Mouse (Mus musculus): ENCODE measurements around the gene Rnf169.
A peak's percentile ranks its signal among the peaks of the same experiment; 100 is the strongest.

The Rnf169 gene

GRCm38 (mm10) chr7:99894478-99894877, 85.8 kb downstream of the Rnf169 start:
- no peak for DNase-seq (ENCODE audit: extremely low spot score, low spot score)

DNA sequence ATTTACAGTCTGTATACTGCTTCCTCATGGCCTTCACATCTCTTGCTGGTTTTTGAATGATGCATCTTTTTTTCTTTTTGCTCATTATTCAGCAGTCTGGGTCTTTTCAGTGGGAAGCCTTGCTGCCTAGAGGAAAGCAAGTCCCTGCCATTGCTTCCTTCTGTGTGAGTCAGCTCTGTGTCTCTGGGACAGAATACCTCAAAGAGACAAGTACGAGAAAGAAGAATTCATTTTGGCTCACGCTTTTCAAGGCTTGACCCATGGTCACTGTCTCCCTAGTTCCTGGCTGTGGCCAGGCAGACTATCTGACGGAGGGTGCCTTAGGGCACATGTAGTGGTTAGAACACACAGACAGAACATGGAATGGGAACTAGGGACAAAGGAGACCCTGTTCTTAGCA, 86.3 kb downstream of the Rnf169 start:
- DNase-seq (ENCODE audit: extremely low spot score, low spot score) = no peak

- DNase-seq (ENCODE audit: extremely low spot score, low spot score) = no peak
Observed at GRCm38 (mm10) chr7:99892351-99892750, 87.9 kb downstream of the Rnf169 start.

GRCm38 (mm10) chr7:99891471-99891870, 88.8 kb downstream of the Rnf169 start:
- no peak for DNase-seq (ENCODE audit: extremely low spot score, low spot score)

- no peak for DNase-seq (ENCODE audit: extremely low spot score, low spot score)
Observed at GRCm38 (mm10) chr7:99890168-99890755, 90.0 kb downstream of the Rnf169 start.

- DNase-seq (ENCODE audit: extremely low spot score, low spot score) = peak; percentile 33
Observed at GRCm38 (mm10) chr7:99889175-99889880, 90.9 kb downstream of the Rnf169 start.

DNA sequence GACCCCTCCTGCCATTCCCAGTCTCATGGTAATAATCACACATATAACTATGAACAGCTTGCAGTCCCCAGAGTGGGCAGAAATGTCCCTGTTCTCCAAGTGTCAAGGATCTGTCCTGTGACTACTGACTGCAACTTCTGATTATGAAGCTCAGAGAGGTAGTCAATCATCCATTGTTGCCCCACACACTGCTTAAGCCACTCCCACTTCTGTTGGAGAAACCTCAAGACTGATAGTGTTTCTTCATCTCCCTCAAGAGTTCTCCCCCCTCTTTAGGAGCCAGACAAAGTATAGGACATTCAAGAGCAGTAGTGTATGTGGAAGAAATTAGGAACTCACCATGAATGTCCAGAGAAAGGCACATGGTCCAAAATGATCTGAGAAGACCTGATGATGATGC, 92.5 kb downstream of the Rnf169 start:
- DNase-seq (ENCODE audit: extremely low spot score, low spot score) = no peak

DNA sequence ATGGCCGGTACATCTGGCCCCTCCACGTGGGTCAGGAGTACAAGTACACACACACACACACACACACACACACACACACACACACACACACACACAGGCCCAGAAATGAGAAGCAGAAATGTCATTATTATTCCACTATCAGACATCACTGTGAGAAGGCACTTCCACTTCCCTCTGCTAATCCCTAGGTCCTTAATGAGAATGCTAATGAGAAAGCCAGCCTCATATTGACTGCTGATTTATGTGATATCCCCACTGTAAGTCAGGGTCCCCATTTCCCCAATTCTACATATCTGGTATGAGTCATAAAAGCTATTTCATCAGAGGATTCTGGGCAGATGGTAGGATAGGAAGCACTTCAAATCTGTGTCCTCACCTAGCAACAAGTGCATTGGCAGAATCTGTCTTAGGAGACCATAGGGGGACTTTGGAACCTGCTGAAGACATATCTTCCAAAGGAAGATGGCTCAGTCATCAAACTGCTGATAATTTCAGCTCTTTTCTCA, 93.0 kb downstream of the Rnf169 start:
- no peak for DNase-seq (ENCODE audit: extremely low spot score, low spot score)

- no peak for DNase-seq (ENCODE audit: extremely low spot score, low spot score)
Observed at GRCm38 (mm10) chr7:99878254-99878653, 102.0 kb downstream of the Rnf169 start.

- peak; percentile 89 for DNase-seq (ENCODE audit: extremely low spot score, low spot score)
Observed at GRCm38 (mm10) chr7:99876345-99876744, 103.9 kb downstream of the Rnf169 start.

DNA sequence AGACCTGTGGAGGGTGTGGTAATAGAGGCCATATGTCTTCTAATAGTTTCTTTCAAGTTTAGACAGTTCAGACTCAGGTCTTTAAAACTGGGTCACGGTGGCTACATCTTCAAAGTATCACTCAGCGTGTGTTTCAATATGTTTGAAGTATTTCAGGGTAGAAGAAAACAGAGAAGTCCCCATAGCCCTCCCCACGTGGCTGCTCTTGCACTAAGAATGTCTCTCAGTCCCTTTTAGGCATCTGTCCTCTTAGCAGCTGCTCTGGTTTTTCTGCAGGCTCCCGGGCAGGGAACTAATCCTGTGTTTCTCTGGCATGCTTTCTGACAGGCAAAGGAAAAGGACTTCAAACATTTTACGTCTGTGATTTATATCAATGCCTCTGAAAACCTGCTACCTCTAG, 104.4 kb downstream of the Rnf169 start:
- DNase-seq (ENCODE audit: extremely low spot score, low spot score) = no peak

DNA sequence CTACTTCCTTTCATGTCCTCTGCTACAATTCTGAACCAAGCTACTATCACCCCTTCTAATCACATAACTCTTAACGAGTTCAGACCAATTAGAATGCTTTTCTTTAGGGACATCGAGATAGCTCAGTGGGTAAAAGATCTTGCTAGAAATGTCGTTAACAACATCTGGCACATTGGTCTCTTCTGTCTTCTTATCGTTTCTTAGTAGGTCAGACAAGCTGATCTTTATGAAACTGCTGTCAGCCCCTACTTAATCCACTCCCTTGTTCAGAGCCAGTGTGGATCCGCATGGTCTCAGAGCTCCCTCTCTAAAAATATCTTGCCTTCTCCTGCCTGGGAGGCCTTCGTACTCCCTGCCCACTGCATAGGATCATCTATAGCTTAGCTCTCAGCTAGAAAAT, 106.3 kb downstream of the Rnf169 start:
- no peak for DNase-seq (ENCODE audit: extremely low spot score, low spot score)

Measured in neural tube, embryonic 10.5 days (tissue).